Mouse (Mus musculus): ENCODE data around the gene Tmtc2. TPM values are rescaled to one million over a fixed set of nuclear protein-coding genes. Genes with fewer than 3 reads are reported as not detected.

The Tmtc2 gene
- total and polyA plus RNA-seq, 2 experiments from 2014 or later, result 7.6 to 19.3 TPM

- no peak for TF ChIP-seq CTCF (IDR thresholded peaks at IDR 0.05; ENCODE audit: low read depth)
- H3K9ac ChIP-seq (replicated peaks; ENCODE audit: low read length), result no peak overlapping the region
- no peaks in the 10 kb centered on the region for H3K4me1 ChIP-seq (ENCODE audit: insufficient read depth, low read length)
- H3K4me3 ChIP-seq (ENCODE audit: low read length), result no peak overlapping the region
- H3K27me3 ChIP-seq (ENCODE audit: insufficient read depth, low read length), result no peaks in the 10 kb centered on the region
- H3K27ac ChIP-seq, result no peak overlapping the region
- no peaks in the 10 kb centered on the region for H3K9me3 ChIP-seq (ENCODE audit: low read length)
- no peak for DNase-seq (ENCODE audit: low spot score)
- no peak overlapping the region for H3K4me2 ChIP-seq (ENCODE audit: low read depth, low read length)
- ATAC-seq, result no peak
- WGBS, result 87% methylated on average over 1 of the region's 1 CpGs
- no peaks in the 10 kb centered on the region for H3K36me3 ChIP-seq (ENCODE audit: insufficient read depth, low read length)
Measured at GRCm38 (mm10) chr10:105292961-105293360, 281.3 kb downstream of the Tmtc2 start.

- Histone ChIP-seq H3K36me3 (ENCODE audit: insufficient read depth, low read length) (no peaks in the 10 kb centered on the region), H3K27me3 (ENCODE audit: insufficient read depth, low read length) (no peaks in the 10 kb centered on the region), H3K4me3 (ENCODE audit: low read length) (no peak overlapping the region), H3K4me1 (ENCODE audit: insufficient read depth, low read length) (no peaks in the 10 kb centered on the region), H3K27ac (no peak overlapping the region), H3K4me2 (ENCODE audit: low read depth, low read length) (no peak overlapping the region), H3K9me3 (ENCODE audit: low read length) (no peaks in the 10 kb centered on the region), H3K9ac (replicated peaks; ENCODE audit: low read length) (no peak overlapping the region)
- TF ChIP-seq CTCF (IDR thresholded peaks at IDR 0.05; ENCODE audit: low read depth), result no peak
- ATAC-seq, result no peak
- no peak for DNase-seq (ENCODE audit: low spot score)
- 53% methylated on average over 2 of the region's 2 CpGs for WGBS
Measured at GRCm38 (mm10) chr10:105288472-105288871, 285.8 kb downstream of the Tmtc2 start.

- Histone ChIP-seq H3K9ac (replicated peaks; ENCODE audit: low read length) (no peak overlapping the region), H3K9me3 (ENCODE audit: low read length) (no peaks in the 10 kb centered on the region), H3K4me1 (ENCODE audit: insufficient read depth, low read length) (no peaks in the 10 kb centered on the region), H3K27me3 (ENCODE audit: insufficient read depth, low read length) (no peaks in the 10 kb centered on the region), H3K36me3 (ENCODE audit: insufficient read depth, low read length) (no peaks in the 10 kb centered on the region), H3K27ac (no peak overlapping the region), H3K4me2 (ENCODE audit: low read depth, low read length) (no peak overlapping the region), H3K4me3 (ENCODE audit: low read length) (no peak overlapping the region)
- DNase-seq (ENCODE audit: low spot score) (no peak), ATAC-seq (no peak)
- no peak for TF ChIP-seq CTCF (IDR thresholded peaks at IDR 0.05; ENCODE audit: low read depth)
- 82% methylated on average over 3 of the region's 3 CpGs for WGBS
Measured at GRCm38 (mm10) chr10:105287575-105287974, 286.7 kb downstream of the Tmtc2 start.

GRCm38 (mm10) chr10:105287064-105287463 is 287.2 kb downstream of the Tmtc2 start:
- DNase-seq (ENCODE audit: low spot score) (peak; percentile 27), ATAC-seq (no peak)
- H3K36me3 ChIP-seq (ENCODE audit: insufficient read depth, low read length), result no peaks in the 10 kb centered on the region
- no peak overlapping the region for H3K9ac ChIP-seq (replicated peaks; ENCODE audit: low read length)
- H3K27ac ChIP-seq, result no peak overlapping the region
- H3K9me3 ChIP-seq (ENCODE audit: low read length), result no peaks in the 10 kb centered on the region
- no peaks in the 10 kb centered on the region for H3K4me1 ChIP-seq (ENCODE audit: insufficient read depth, low read length)
- no peak for TF ChIP-seq CTCF (IDR thresholded peaks at IDR 0.05; ENCODE audit: low read depth)
- 71% methylated on average over 7 of the region's 7 CpGs for WGBS
- no peak overlapping the region for H3K4me3 ChIP-seq (ENCODE audit: low read length)
- no peak overlapping the region for H3K4me2 ChIP-seq (ENCODE audit: low read depth, low read length)
- H3K27me3 ChIP-seq (ENCODE audit: insufficient read depth, low read length), result no peaks in the 10 kb centered on the region

- no peak overlapping the region for H3K4me2 ChIP-seq (ENCODE audit: low read depth, low read length)
- 74% methylated on average over 2 of the region's 2 CpGs for WGBS
- H3K4me3 ChIP-seq (ENCODE audit: low read length), result no peak overlapping the region
- H3K27ac ChIP-seq, result no peak overlapping the region
- no peak for TF ChIP-seq CTCF (IDR thresholded peaks at IDR 0.05; ENCODE audit: low read depth)
- H3K27me3 ChIP-seq (ENCODE audit: insufficient read depth, low read length), result no peaks in the 10 kb centered on the region
- no peaks in the 10 kb centered on the region for H3K36me3 ChIP-seq (ENCODE audit: insufficient read depth, low read length)
- DNase-seq (ENCODE audit: low spot score) (no peak), ATAC-seq (no peak)
- no peak overlapping the region for H3K9ac ChIP-seq (replicated peaks; ENCODE audit: low read length)
- no peaks in the 10 kb centered on the region for H3K4me1 ChIP-seq (ENCODE audit: insufficient read depth, low read length)
- H3K9me3 ChIP-seq (ENCODE audit: low read length), result no peaks in the 10 kb centered on the region
Measured at GRCm38 (mm10) chr10:105286221-105286620, 288.0 kb downstream of the Tmtc2 start.

- Histone ChIP-seq H3K27ac (no peak overlapping the region), H3K27me3 (ENCODE audit: insufficient read depth, low read length) (no peaks in the 10 kb centered on the region), H3K9ac (replicated peaks; ENCODE audit: low read length) (no peak overlapping the region), H3K4me2 (ENCODE audit: low read depth, low read length) (no peak overlapping the region), H3K36me3 (ENCODE audit: insufficient read depth, low read length) (no peaks in the 10 kb centered on the region), H3K4me3 (ENCODE audit: low read length) (no peak overlapping the region), H3K9me3 (ENCODE audit: low read length) (no peaks in the 10 kb centered on the region), H3K4me1 (ENCODE audit: insufficient read depth, low read length) (no peaks in the 10 kb centered on the region)
- ATAC-seq (no peak), DNase-seq (ENCODE audit: low spot score) (peak; percentile 6)
- 64% methylated on average over 6 of the region's 6 CpGs for WGBS
- TF ChIP-seq CTCF (IDR thresholded peaks at IDR 0.05; ENCODE audit: low read depth), result no peak
Measured at GRCm38 (mm10) chr10:105284171-105284570, 290.1 kb downstream of the Tmtc2 start.

- no peaks in the 10 kb centered on the region for H3K27me3 ChIP-seq (ENCODE audit: insufficient read depth, low read length)
- no peak overlapping the region for H3K27ac ChIP-seq
- H3K9ac ChIP-seq (replicated peaks; ENCODE audit: low read length), result no peak overlapping the region
- 93% methylated on average over 3 of the region's 3 CpGs for WGBS
- no peaks in the 10 kb centered on the region for H3K4me1 ChIP-seq (ENCODE audit: insufficient read depth, low read length)
- no peaks in the 10 kb centered on the region for H3K36me3 ChIP-seq (ENCODE audit: insufficient read depth, low read length)
- no peak overlapping the region for H3K4me2 ChIP-seq (ENCODE audit: low read depth, low read length)
- no peak for TF ChIP-seq CTCF (IDR thresholded peaks at IDR 0.05; ENCODE audit: low read depth)
- ATAC-seq, result no peak
- no peak overlapping the region for H3K4me3 ChIP-seq (ENCODE audit: low read length)
- no peaks in the 10 kb centered on the region for H3K9me3 ChIP-seq (ENCODE audit: low read length)
- DNase-seq (ENCODE audit: low spot score), result no peak
Measured at GRCm38 (mm10) chr10:105280933-105281332, 293.3 kb downstream of the Tmtc2 start.
